11 mouse cellular contexts compared by ENCODE assay signal in the genomic region with DNA sequence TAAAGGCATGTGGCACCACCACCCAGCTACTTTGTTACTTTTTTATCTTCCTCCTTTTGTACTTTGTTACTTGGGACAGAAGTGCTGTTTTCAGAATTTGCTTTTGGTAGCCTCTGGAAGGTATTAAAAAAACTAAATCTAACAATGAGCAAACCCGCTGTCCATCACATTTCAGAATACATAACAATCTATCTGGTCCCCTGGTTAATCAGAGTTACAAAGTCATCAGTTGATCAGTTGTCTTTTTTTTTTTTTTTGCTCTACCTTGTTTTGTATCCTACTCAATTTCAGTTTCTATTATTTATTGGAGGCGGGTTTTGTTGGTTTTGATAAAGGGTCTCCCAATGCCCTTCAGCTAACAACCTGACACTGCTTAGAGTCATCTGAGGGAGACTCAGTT. TPM values are rescaled to one million over a fixed set of nuclear protein-coding genes. Genes with fewer than 3 reads are reported as not detected.
DNase-seq lines count a peak whose midpoint lies in the region; ATAC-seq lines count a peak whose summit lies in the region.
"Had no signal": no experiment of that assay in that cellular context is flagged by ENCODE, and none has a peak within 500 bp of the region (broad histone marks: within the 10 kb centered on the region; RNA-seq: fewer than 3 reads in every experiment).

No protein-coding gene starts in this region.

- WGBS in forebrain, embryonic 12.5 days = 92% methylated on average over 2 of the region's 2 CpGs
- 97% methylated on average over 2 of the region's 2 CpGs for WGBS in forebrain, embryonic 16.5 days
- 96% methylated on average over 2 of the region's 2 CpGs for WGBS in liver, embryonic 11.5 days
- WGBS in hindbrain, embryonic 14.5 days = 100% methylated on average over 2 of the region's 2 CpGs
- 96% methylated on average over 2 of the region's 2 CpGs for WGBS in midbrain, embryonic 12.5 days

- 0 out of 2 replicates have a peak overlapping the region, but pooled peaks have one; percentile 85 for H3K27ac ChIP-seq in forebrain, embryonic 12.5 days
- H3K27ac ChIP-seq in forebrain, embryonic 16.5 days (ENCODE audit: low read length) = no peak overlapping the region
- no peak overlapping the region for H3K27ac ChIP-seq in liver, embryonic 11.5 days (ENCODE audit: low read depth, low read length)
- H3K27ac ChIP-seq in hindbrain, embryonic 14.5 days = no peak overlapping the region
- no peak overlapping the region for H3K27ac ChIP-seq in midbrain, embryonic 12.5 days (replicated peaks)

- H3K9me3 ChIP-seq in forebrain, embryonic 12.5 days = no peaks in the 10 kb centered on the region
- no peaks in the 10 kb centered on the region for H3K9me3 ChIP-seq in forebrain, embryonic 16.5 days (ENCODE audit: control insufficient read depth, low read length)
- H3K9me3 ChIP-seq in liver, embryonic 11.5 days (ENCODE audit: control insufficient read depth, low read length) = no peaks in the 10 kb centered on the region; the same call in 1 of the 2 replicates
- H3K9me3 ChIP-seq in hindbrain, embryonic 14.5 days (ENCODE audit: control insufficient read depth, low read length) = no peaks in the 10 kb centered on the region
- H3K9me3 ChIP-seq in midbrain, embryonic 12.5 days = no peaks in the 10 kb centered on the region

- DNase-seq in liver, embryonic 11.5 days (ENCODE audit: low spot score) = no peak
- no peak for DNase-seq in liver
- no peak for DNase-seq in hindbrain, embryonic 14.5 days (ENCODE audit: low spot score)
- DNase-seq in c-Kit-positive CD71-positive TER-119-positive erythroid progenitor cells, embryonic 14.5 days (ENCODE audit: low spot score) = no peak
- DNase-seq in natural killer cell, adult 2 months (ENCODE audit: low spot score in 2 of 2) = no peak
- DNase-seq: embryo, embryonic 11 days; right cerebral cortex, postnatal 4 days; thymus, adult 2 months had no signal

- peaks cover 16% of the 10 kb centered on the region for H3K36me3 ChIP-seq in forebrain, embryonic 12.5 days (replicated peaks)
- H3K36me3 ChIP-seq in forebrain, embryonic 16.5 days (ENCODE audit: control insufficient read depth, insufficient read depth) = peaks cover 6% of the 10 kb centered on the region; the same call in 1 of the 2 replicates
- H3K36me3 ChIP-seq in liver, embryonic 11.5 days (ENCODE audit: control insufficient read depth, insufficient read depth, low read length) = peaks cover 17% of the 10 kb centered on the region
- peaks cover 7% of the 10 kb centered on the region for H3K36me3 ChIP-seq in hindbrain, embryonic 14.5 days (replicated peaks; ENCODE audit: control insufficient read depth, insufficient read depth)
- H3K36me3 ChIP-seq in midbrain, embryonic 12.5 days = peaks cover 16% of the 10 kb centered on the region

- H3K9ac ChIP-seq in forebrain, embryonic 12.5 days = no peak overlapping the region
- H3K9ac ChIP-seq in forebrain, embryonic 16.5 days (replicated peaks; ENCODE audit: low read depth, low read length) = no peak overlapping the region
- H3K9ac ChIP-seq in liver, embryonic 11.5 days (ENCODE audit: low read depth, low read length) = peak overlapping the region; percentile 91
- 0 out of 2 replicates have a peak overlapping the region, but pooled peaks have one; percentile 76 for H3K9ac ChIP-seq in hindbrain, embryonic 14.5 days
- H3K9ac ChIP-seq in midbrain, embryonic 12.5 days (replicated peaks) = no peak overlapping the region

- H3K4me2 ChIP-seq in forebrain, embryonic 12.5 days = no peak overlapping the region
- no peak overlapping the region for H3K4me2 ChIP-seq in forebrain, embryonic 16.5 days (ENCODE audit: low read length)
- H3K4me2 ChIP-seq in liver, embryonic 11.5 days = peak overlapping the region; percentile 94; the same call in 1 of the 2 replicates
- H3K4me2 ChIP-seq in hindbrain, embryonic 14.5 days (replicated peaks) = no peak overlapping the region
- H3K4me2 ChIP-seq in midbrain, embryonic 12.5 days (replicated peaks) = peak overlapping the region; percentile 75; the same call in 1 of the 2 replicates

- H3K4me1 ChIP-seq in forebrain, embryonic 12.5 days = peaks cover 14% of the 10 kb centered on the region
- H3K4me1 ChIP-seq in forebrain, embryonic 16.5 days (replicated peaks; ENCODE audit: control insufficient read depth, insufficient read depth, low read length) = peaks cover 13% of the 10 kb centered on the region
- peaks cover 12% of the 10 kb centered on the region for H3K4me1 ChIP-seq in liver, embryonic 11.5 days (replicated peaks; ENCODE audit: control insufficient read depth, insufficient read depth, low read length)
- peaks cover 4% of the 10 kb centered on the region; the same call in 1 of the 2 replicates for H3K4me1 ChIP-seq in hindbrain, embryonic 14.5 days (replicated peaks; ENCODE audit: control insufficient read depth, insufficient read depth, low read length)
- H3K4me1 ChIP-seq in midbrain, embryonic 12.5 days = peaks cover 10% of the 10 kb centered on the region

- H3K4me3 ChIP-seq in forebrain, embryonic 12.5 days (replicated peaks) = no peak overlapping the region
- H3K4me3 ChIP-seq in forebrain, embryonic 16.5 days (replicated peaks; ENCODE audit: low read length) = no peak overlapping the region
- no peak overlapping the region; the same call in 1 of the 2 replicates for H3K4me3 ChIP-seq in liver, embryonic 11.5 days (ENCODE audit: low read depth, low read length)
- H3K4me3 ChIP-seq in hindbrain, embryonic 14.5 days (replicated peaks; ENCODE audit: low read length) = 0 out of 2 replicates have a peak overlapping the region, but pooled peaks have one; percentile 80
- H3K4me3 ChIP-seq in midbrain, embryonic 12.5 days = no peak overlapping the region

- no peaks in the 10 kb centered on the region for H3K27me3 ChIP-seq in forebrain, embryonic 12.5 days
- H3K27me3 ChIP-seq in forebrain, embryonic 16.5 days (replicated peaks; ENCODE audit: control insufficient read depth, insufficient read depth, low read length) = no peaks in the 10 kb centered on the region
- no peaks in the 10 kb centered on the region for H3K27me3 ChIP-seq in liver, embryonic 11.5 days (replicated peaks; ENCODE audit: control insufficient read depth, insufficient read depth, low read length)
- H3K27me3 ChIP-seq in hindbrain, embryonic 14.5 days (ENCODE audit: control insufficient read depth, insufficient read depth, low read length) = no peaks in the 10 kb centered on the region
- no peaks in the 10 kb centered on the region for H3K27me3 ChIP-seq in midbrain, embryonic 12.5 days

- no peak for ATAC-seq in forebrain, embryonic 12.5 days (ENCODE audit: low FRiP score)
- no peak for ATAC-seq in forebrain, embryonic 16.5 days
- ATAC-seq in liver, embryonic 11.5 days (replicated peaks; ENCODE audit: low FRiP score) = no peak
- ATAC-seq in hindbrain, embryonic 14.5 days (ENCODE audit: low FRiP score) = no peak
- no peak for ATAC-seq in midbrain, embryonic 12.5 days (ENCODE audit: low FRiP score, low read depth)

RNA-seq across cellular contexts. Expression of a gene that starts 1.0 kb away (rescaled TPM):
- polyA plus RNA-seq in forebrain, embryonic 12.5 days (2016; fragmentation: Nextera tagmentation; extraction: Ambion mirVana) = 94.2 and 95.6 TPM in 2 replicates
- polyA plus RNA-seq in forebrain, embryonic 16.5 days (2015; fragmentation: Nextera tagmentation; extraction: Ambion mirVana) = 26.0 and 32.0 TPM in 2 replicates
- 95.6 and 107 TPM in 2 replicates for polyA plus RNA-seq in liver, embryonic 11.5 days (2014; fragmentation: Nextera tagmentation; extraction: Ambion mirVana)
- polyA plus RNA-seq in hindbrain, embryonic 14.5 days (2014; fragmentation: Nextera tagmentation; extraction: Ambion mirVana) = 11.8 and 21.2 TPM in 2 replicates
- 76.5 and 77.3 TPM in 2 replicates for polyA plus RNA-seq in midbrain, embryonic 12.5 days (2016; fragmentation: Nextera tagmentation; extraction: Ambion mirVana)

RNA-seq across cellular contexts. Expression of a gene that starts 31.7 kb away (rescaled TPM):
- polyA plus RNA-seq in forebrain, embryonic 12.5 days (2016; fragmentation: Nextera tagmentation; extraction: Ambion mirVana) = 15.3 and 16.7 TPM in 2 replicates
- polyA plus RNA-seq in forebrain, embryonic 16.5 days (2015; fragmentation: Nextera tagmentation; extraction: Ambion mirVana) = 10.2 and 12.2 TPM in 2 replicates
- polyA plus RNA-seq in liver, embryonic 11.5 days (2014; fragmentation: Nextera tagmentation; extraction: Ambion mirVana) = 16.6 and 17.2 TPM in 2 replicates
- polyA plus RNA-seq in hindbrain, embryonic 14.5 days (2014; fragmentation: Nextera tagmentation; extraction: Ambion mirVana) = 8.2 and 10.1 TPM in 2 replicates
- polyA plus RNA-seq in midbrain, embryonic 12.5 days (2016; fragmentation: Nextera tagmentation; extraction: Ambion mirVana) = 13.9 and 14.7 TPM in 2 replicates

RNA-seq across cellular contexts. Expression of a gene that starts 43.0 kb away (rescaled TPM):
- polyA plus RNA-seq in forebrain, embryonic 12.5 days (2016; fragmentation: Nextera tagmentation; extraction: Ambion mirVana) = 4.3 and 5.2 TPM in 2 replicates
- 4.7 and 5.2 TPM in 2 replicates for polyA plus RNA-seq in forebrain, embryonic 16.5 days (2015; fragmentation: Nextera tagmentation; extraction: Ambion mirVana)
- 2.3 and 2.7 TPM in 2 replicates for polyA plus RNA-seq in liver, embryonic 11.5 days (2014; fragmentation: Nextera tagmentation; extraction: Ambion mirVana)
- polyA plus RNA-seq in hindbrain, embryonic 14.5 days (2014; fragmentation: Nextera tagmentation; extraction: Ambion mirVana) = 3.9 and 5.0 TPM in 2 replicates
- polyA plus RNA-seq in midbrain, embryonic 12.5 days (2016; fragmentation: Nextera tagmentation; extraction: Ambion mirVana) = 6.9 and 7.0 TPM in 2 replicates

RNA-seq across cellular contexts. Expression of a gene that starts 47.0 kb away (rescaled TPM):
- 8.5 and 10.8 TPM in 2 replicates for polyA plus RNA-seq in forebrain, embryonic 12.5 days (2016; fragmentation: Nextera tagmentation; extraction: Ambion mirVana)
- 20.6 and 24.6 TPM in 2 replicates for polyA plus RNA-seq in forebrain, embryonic 16.5 days (2015; fragmentation: Nextera tagmentation; extraction: Ambion mirVana)
- polyA plus RNA-seq in liver, embryonic 11.5 days (2014; fragmentation: Nextera tagmentation; extraction: Ambion mirVana) = 13.3 and 14.5 TPM in 2 replicates
- polyA plus RNA-seq in hindbrain, embryonic 14.5 days (2014; fragmentation: Nextera tagmentation; extraction: Ambion mirVana) = 27.1 and 27.6 TPM in 2 replicates
- 14.2 and 14.8 TPM in 2 replicates for polyA plus RNA-seq in midbrain, embryonic 12.5 days (2016; fragmentation: Nextera tagmentation; extraction: Ambion mirVana)

Comparison
In these comparisons a context has a peak if more than half of its experiments do, and no peak if none do; other contexts are left out.
1. H3K4me2 ChIP-seq: peak in liver, embryonic 11.5 days (single experiment) and midbrain, embryonic 12.5 days (single experiment); none in forebrain, embryonic 12.5 days (single experiment), forebrain, embryonic 16.5 days (single experiment) and hindbrain, embryonic 14.5 days (single experiment).
2. H3K9ac ChIP-seq: peak in liver, embryonic 11.5 days (single experiment) and hindbrain, embryonic 14.5 days (single experiment); none in forebrain, embryonic 12.5 days (single experiment), forebrain, embryonic 16.5 days (single experiment) and midbrain, embryonic 12.5 days (single experiment).